Mouse (Mus musculus): ENCODE measurements around the gene Gm42957. TPM values are rescaled to one million over a fixed set of nuclear protein-coding genes. Genes with fewer than 3 reads are reported as not detected.

The Gm42957 gene
- polyA plus RNA-seq, 1 experiment, result 0.06 TPM

DNA sequence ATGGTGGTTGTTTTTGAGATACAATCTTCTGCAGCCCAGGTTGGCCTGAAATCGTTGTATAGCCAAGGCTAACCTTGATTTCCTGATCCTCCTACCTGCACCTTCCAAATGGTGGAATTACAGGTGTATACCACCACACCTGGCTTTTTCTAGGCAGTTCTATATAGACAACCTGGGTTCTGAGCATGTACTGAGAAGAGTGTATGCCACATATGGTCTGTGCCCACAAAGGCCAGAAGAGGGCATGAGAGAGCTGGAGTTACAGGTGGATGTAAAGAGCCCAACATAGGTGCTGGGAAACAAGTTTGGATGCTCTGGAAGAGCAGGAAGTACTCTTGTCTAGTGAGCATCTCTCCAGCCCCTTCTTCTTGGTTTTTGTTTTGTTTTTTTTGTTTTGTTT, 32.0 kb downstream of the Gm42957 start:
- H3K4me3 ChIP-seq (ENCODE audit: control insufficient read depth, low read depth, low read length), result no peak overlapping the region
- H3K27me3 ChIP-seq (ENCODE audit: control insufficient read depth, insufficient read depth, low read length), result no peaks in the 10 kb centered on the region
- H3K27ac ChIP-seq (ENCODE audit: control insufficient read depth, insufficient read depth, low read depth, low read length), result no peak overlapping the region
- peaks cover 15% of the 10 kb centered on the region for H3K4me1 ChIP-seq (ENCODE audit: control insufficient read depth, insufficient read depth, low read length)
- no peak for TF ChIP-seq CTCF (IDR thresholded peaks at IDR 0.05; ENCODE audit: control insufficient read depth, insufficient read depth, insufficient replicate concordance, low read depth, low read length)
- TF ChIP-seq POLR2A (IDR thresholded peaks at IDR 0.05; ENCODE audit: control insufficient read depth, low read depth, low read length), result no peak
- no peaks in the 10 kb centered on the region for H3K36me3 ChIP-seq (ENCODE audit: control insufficient read depth, insufficient read depth, low read length)

- Histone ChIP-seq H3K27me3 (ENCODE audit: control insufficient read depth, insufficient read depth, low read length) (no peaks in the 10 kb centered on the region), H3K4me1 (ENCODE audit: control insufficient read depth, insufficient read depth, low read length) (peaks cover 9% of the 10 kb centered on the region), H3K4me3 (ENCODE audit: control insufficient read depth, low read depth, low read length) (no peak overlapping the region), H3K27ac (ENCODE audit: control insufficient read depth, insufficient read depth, low read depth, low read length) (no peak overlapping the region), H3K36me3 (ENCODE audit: control insufficient read depth, insufficient read depth, low read length) (no peaks in the 10 kb centered on the region)
- TF ChIP-seq CTCF (IDR thresholded peaks at IDR 0.05; ENCODE audit: control insufficient read depth, insufficient read depth, insufficient replicate concordance, low read depth, low read length), result no peak
- no peak for TF ChIP-seq POLR2A (IDR thresholded peaks at IDR 0.05; ENCODE audit: control insufficient read depth, low read depth, low read length)
These were observed 33.3 kb downstream of the Gm42957 start for GRCm38 (mm10) chr3:96668424-96669067.

DNA sequence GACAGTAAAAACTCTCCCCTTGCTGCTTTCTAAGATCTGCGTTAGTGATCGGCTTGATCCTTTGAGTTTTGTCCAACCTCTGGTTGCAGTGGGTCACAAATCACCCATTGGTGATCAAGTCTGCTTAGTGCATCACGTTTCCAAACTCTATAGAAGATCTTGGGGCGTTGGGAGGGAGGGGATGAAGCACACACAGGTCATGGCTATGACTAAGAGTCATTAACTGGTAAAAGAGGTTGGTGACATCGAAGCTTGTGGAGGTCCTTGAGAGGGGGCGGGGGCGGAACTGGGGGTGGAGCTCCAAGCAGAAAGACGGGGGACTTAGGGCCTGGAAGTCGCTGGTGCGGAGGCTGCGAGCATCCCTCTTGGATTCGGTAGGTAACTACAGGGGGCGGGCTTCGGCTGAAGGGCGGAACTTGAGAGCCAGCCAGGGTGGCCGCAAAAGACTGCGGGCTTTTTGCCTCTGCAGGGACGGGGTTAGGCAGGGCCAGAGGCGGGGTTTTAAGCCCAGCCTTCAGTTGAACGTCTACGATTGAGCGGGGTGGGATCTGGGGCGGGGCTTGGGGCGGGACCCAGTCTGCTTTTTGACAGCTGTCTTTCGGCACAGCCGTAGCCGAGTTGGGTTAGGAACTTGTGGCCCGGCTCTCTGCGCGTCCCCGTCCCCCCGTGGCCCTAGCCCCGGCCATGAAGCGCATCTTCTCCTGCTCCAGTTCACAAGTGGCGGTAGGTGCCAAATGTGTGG, 34.6 kb downstream of the Gm42957 start, which contains the start of gene Ankrd35:
Gene Ankrd35 (plus strand): TSS at position 405 of the 742 bp plus-strand sequence.
- H3K36me3 ChIP-seq (ENCODE audit: control insufficient read depth, insufficient read depth, low read length), result no peaks in the 10 kb centered on the region
- H3K27ac ChIP-seq (ENCODE audit: control insufficient read depth, insufficient read depth, low read depth, low read length), result no peak within 1 kb of the TSS
- H3K4me1 ChIP-seq (ENCODE audit: control insufficient read depth, insufficient read depth, low read length), result peaks cover 9% of the 10 kb centered on the region
- H3K4me3 ChIP-seq (ENCODE audit: control insufficient read depth, low read depth, low read length), result peak within 1 kb of the TSS; percentile 61
- TF ChIP-seq POLR2A (IDR thresholded peaks at IDR 0.05; ENCODE audit: control insufficient read depth, low read depth, low read length) (no peak), CTCF (IDR thresholded peaks at IDR 0.05; ENCODE audit: control insufficient read depth, insufficient read depth, insufficient replicate concordance, low read depth, low read length) (no peak)
- H3K27me3 ChIP-seq (ENCODE audit: control insufficient read depth, insufficient read depth, low read length), result no peaks in the 10 kb centered on the region

DNA sequence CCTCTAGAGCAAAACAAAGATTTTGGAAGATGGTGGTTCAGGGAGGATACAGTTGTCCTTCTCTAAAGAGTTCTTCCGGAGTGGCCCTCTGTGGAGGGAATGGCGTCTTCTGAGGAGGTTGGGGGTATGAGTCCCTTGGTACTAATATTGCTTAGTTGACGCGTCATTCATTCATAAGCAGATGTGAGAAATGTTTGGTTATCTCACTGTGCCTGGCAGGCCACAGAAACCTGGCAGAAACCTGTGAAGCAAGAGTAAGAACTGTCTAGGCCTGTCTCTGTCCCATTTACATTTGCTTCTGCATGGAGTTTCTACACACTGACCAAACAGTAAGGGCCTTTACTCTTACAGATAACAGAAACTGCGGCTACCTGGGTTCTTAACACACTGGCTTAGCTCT, 36.2 kb downstream of the Gm42957 start:
- no peak overlapping the region for H3K27ac ChIP-seq (ENCODE audit: control insufficient read depth, insufficient read depth, low read depth, low read length)

GRCm38 (mm10) chr3:96673514-96673913, 38.2 kb downstream of the Gm42957 start:
- no peak overlapping the region for H3K27ac ChIP-seq (ENCODE audit: control insufficient read depth, insufficient read depth, low read depth, low read length)
- no peak overlapping the region for H3K4me3 ChIP-seq (ENCODE audit: control insufficient read depth, low read depth, low read length)
- peaks cover 9% of the 10 kb centered on the region for H3K4me1 ChIP-seq (ENCODE audit: control insufficient read depth, insufficient read depth, low read length)
- TF ChIP-seq POLR2A (IDR thresholded peaks at IDR 0.05; ENCODE audit: control insufficient read depth, low read depth, low read length), result no peak
- no peak for TF ChIP-seq CTCF (IDR thresholded peaks at IDR 0.05; ENCODE audit: control insufficient read depth, insufficient read depth, insufficient replicate concordance, low read depth, low read length)
- H3K27me3 ChIP-seq (ENCODE audit: control insufficient read depth, insufficient read depth, low read length), result no peaks in the 10 kb centered on the region
- no peaks in the 10 kb centered on the region for H3K36me3 ChIP-seq (ENCODE audit: control insufficient read depth, insufficient read depth, low read length)

More for the DNA sequence above, 36.2 kb downstream of the Gm42957 start:
- H3K27me3 ChIP-seq (ENCODE audit: control insufficient read depth, insufficient read depth, low read length), result no peaks in the 10 kb centered on the region
- H3K4me3 ChIP-seq (ENCODE audit: control insufficient read depth, low read depth, low read length), result no peak overlapping the region
- TF ChIP-seq CTCF (IDR thresholded peaks at IDR 0.05; ENCODE audit: control insufficient read depth, insufficient read depth, insufficient replicate concordance, low read depth, low read length) (no peak), POLR2A (IDR thresholded peaks at IDR 0.05; ENCODE audit: control insufficient read depth, low read depth, low read length) (no peak)
- no peaks in the 10 kb centered on the region for H3K36me3 ChIP-seq (ENCODE audit: control insufficient read depth, insufficient read depth, low read length)
- H3K4me1 ChIP-seq (ENCODE audit: control insufficient read depth, insufficient read depth, low read length), result peaks cover 9% of the 10 kb centered on the region

DNA sequence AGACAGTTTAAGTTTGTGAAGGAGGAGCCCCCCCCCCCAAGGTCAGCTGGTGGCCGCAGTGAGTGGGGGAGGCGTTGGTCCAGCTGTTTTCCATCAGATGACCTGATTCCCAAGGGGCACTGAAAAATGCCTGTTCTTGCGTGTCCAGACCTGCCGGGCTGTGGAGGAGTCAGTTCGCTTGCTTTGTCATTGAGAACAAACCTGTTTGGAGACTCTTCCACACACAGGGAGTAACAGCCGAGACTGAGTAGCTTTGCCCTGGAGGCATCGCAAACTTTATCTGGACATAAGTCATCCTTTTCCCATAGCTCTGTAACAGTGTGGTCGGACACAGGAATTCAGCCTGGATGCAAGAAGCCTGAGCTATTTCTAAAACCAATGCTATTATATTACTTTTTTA, 39.2 kb downstream of the Gm42957 start:
- H3K27ac ChIP-seq (ENCODE audit: control insufficient read depth, insufficient read depth, low read depth, low read length), result no peak overlapping the region
- no peak for TF ChIP-seq CTCF (IDR thresholded peaks at IDR 0.05; ENCODE audit: control insufficient read depth, insufficient read depth, insufficient replicate concordance, low read depth, low read length)
- no peak for TF ChIP-seq POLR2A (IDR thresholded peaks at IDR 0.05; ENCODE audit: control insufficient read depth, low read depth, low read length)
- H3K4me3 ChIP-seq (ENCODE audit: control insufficient read depth, low read depth, low read length), result no peak overlapping the region
- H3K27me3 ChIP-seq (ENCODE audit: control insufficient read depth, insufficient read depth, low read length), result no peaks in the 10 kb centered on the region
- H3K4me1 ChIP-seq (ENCODE audit: control insufficient read depth, insufficient read depth, low read length), result peaks cover 10% of the 10 kb centered on the region
- H3K36me3 ChIP-seq (ENCODE audit: control insufficient read depth, insufficient read depth, low read length), result no peaks in the 10 kb centered on the region

DNA sequence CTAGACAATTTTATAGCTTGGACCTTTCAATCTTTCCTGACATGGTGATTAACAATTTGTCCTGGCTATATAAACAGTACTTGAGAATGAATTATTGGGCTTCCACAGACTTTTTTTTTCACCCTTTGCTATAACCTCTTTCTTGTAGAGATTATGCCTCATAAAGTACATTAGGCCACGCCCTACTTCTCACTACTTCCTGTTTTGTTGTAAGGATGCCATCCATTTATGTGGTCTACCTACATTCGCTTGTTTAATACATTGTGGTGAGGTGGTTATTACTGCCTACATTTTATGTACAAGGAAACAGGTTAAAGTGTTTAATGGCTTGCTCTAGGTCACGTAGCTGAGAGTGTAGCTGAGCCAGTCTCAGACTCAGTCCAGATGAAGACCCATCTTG, 39.9 kb downstream of the Gm42957 start:
- Histone ChIP-seq H3K4me3 (ENCODE audit: control insufficient read depth, low read depth, low read length) (no peak overlapping the region), H3K4me1 (ENCODE audit: control insufficient read depth, insufficient read depth, low read length) (peaks cover 10% of the 10 kb centered on the region), H3K36me3 (ENCODE audit: control insufficient read depth, insufficient read depth, low read length) (no peaks in the 10 kb centered on the region), H3K27me3 (ENCODE audit: control insufficient read depth, insufficient read depth, low read length) (no peaks in the 10 kb centered on the region), H3K27ac (ENCODE audit: control insufficient read depth, insufficient read depth, low read depth, low read length) (no peak overlapping the region)
- TF ChIP-seq CTCF (IDR thresholded peaks at IDR 0.05; ENCODE audit: control insufficient read depth, insufficient read depth, insufficient replicate concordance, low read depth, low read length) (no peak), POLR2A (IDR thresholded peaks at IDR 0.05; ENCODE audit: control insufficient read depth, low read depth, low read length) (no peak)

All from testis, adult 2 months (tissue).